Mouse (Mus musculus): ENCODE results near the gene Fam129b. TPM values are rescaled to one million over a fixed set of nuclear protein-coding genes. Genes with fewer than 3 reads are reported as not detected.

The Fam129b gene
- total and polyA plus RNA-seq, 3 experiments, result 17.5 to 20.0 TPM; not detected in 1

GRCm38 (mm10) chr2:32963544-32963943 is 87.6 kb downstream of the Fam129b start (continued):
- no peak for TF ChIP-seq RAD21 (IDR thresholded peaks at IDR 0.05; ENCODE audit: low read depth, low read length)
- peak; percentile 54; the same call in 1 of the 2 replicates for TF ChIP-seq CHD1 (IDR thresholded peaks at IDR 0.05; ENCODE audit: low read depth, low read length)
- TF ChIP-seq CTCF (IDR thresholded peaks at IDR 0.05 in 2 of 3, conservative IDR thresholded peaks at IDR 0.05 in 1 of 3; ENCODE audit: control insufficient read depth in 1 of 3, insufficient read depth in 1 of 3, low read depth in 2 of 3, low read length in 3 of 3, poor library complexity in 1 of 3, severe bottlenecking in 1 of 3), result no peak

GRCm38 (mm10) chr2:32963981-32964380 is 88.1 kb downstream of the Fam129b start:
- H3K27me3 ChIP-seq (ENCODE audit: control insufficient read depth in 1 of 2, insufficient read depth in 2 of 2, low read length in 2 of 2), result no peaks in the 10 kb centered on the region
- H3K27ac ChIP-seq (ENCODE audit: control insufficient read depth, low read depth, low read length), result peak overlapping the region; percentile 95
- no peaks in the 10 kb centered on the region for H3K9me3 ChIP-seq (replicated peaks; ENCODE audit: insufficient read depth, low read length)
- peak; percentile 72 for DNase-seq (ENCODE audit: low read depth, low spot score)
- peaks cover 6 to 12% of the 10 kb centered on the region in 2 experiments for H3K36me3 ChIP-seq (ENCODE audit: control insufficient read depth in 1 of 2, insufficient read depth in 2 of 2, low read length in 2 of 2)
- H3K9ac ChIP-seq (ENCODE audit: control insufficient read depth, low read depth, low read length, poor library complexity, severe bottlenecking), result peak overlapping the region; percentile 91
- H3K4me1 ChIP-seq (ENCODE audit: control insufficient read depth in 1 of 2, insufficient read depth in 2 of 2, low read length in 2 of 2), result peaks cover 0 to 13% of the 10 kb centered on the region in 2 experiments; a peak in 3 of 4 replicates
- TF ChIP-seq MYB (IDR thresholded peaks at IDR 0.05; ENCODE audit: low read depth, low read length) (0 out of 2 replicates have a peak, but pooled peaks have one; percentile 1), NELFE (IDR thresholded peaks at IDR 0.05; ENCODE audit: low read depth, low read length) (peak; percentile 7), MEF2A (IDR thresholded peaks at IDR 0.05; ENCODE audit: extremely low read depth, insufficient replicate concordance, low read depth, low read length, poor library complexity, severe bottlenecking) (no peak), SMC3 (IDR thresholded peaks at IDR 0.05; ENCODE audit: low read depth, low read length) (peak; percentile 5; the same call in 1 of the 2 replicates), ZMIZ1 (IDR thresholded peaks at IDR 0.05; ENCODE audit: low read depth, low read length) (peak; percentile 4; the same call in 1 of the 2 replicates), CHD1 (IDR thresholded peaks at IDR 0.05; ENCODE audit: low read depth, low read length) (peak; percentile 31; the same call in 1 of the 2 replicates)
- H3K4me3 ChIP-seq (ENCODE audit: control insufficient read depth in 1 of 2, insufficient read depth in 1 of 2, low read depth in 2 of 2, low read length in 2 of 2), result peak overlapping the region; percentile 51 to 84
- peaks cover 50% of the 10 kb centered on the region for H3K79me2 ChIP-seq (ENCODE audit: control insufficient read depth, insufficient read depth, low read length, poor library complexity)

- Histone ChIP-seq H3K4me3 (ENCODE audit: control insufficient read depth in 1 of 2, insufficient read depth in 1 of 2, low read depth in 2 of 2, low read length in 2 of 2) (peak overlapping the region in 1 of 2 experiments; percentile 84; a peak in 2 of 4 replicates), H3K27ac (ENCODE audit: control insufficient read depth, low read depth, low read length) (peak overlapping the region; percentile 95), H3K4me1 (ENCODE audit: control insufficient read depth in 1 of 2, insufficient read depth in 2 of 2, low read length in 2 of 2) (peaks cover 0 to 13% of the 10 kb centered on the region in 2 experiments; a peak in 3 of 4 replicates), H3K27me3 (ENCODE audit: control insufficient read depth in 1 of 2, insufficient read depth in 2 of 2, low read length in 2 of 2) (no peaks in the 10 kb centered on the region), H3K9ac (ENCODE audit: control insufficient read depth, low read depth, low read length, poor library complexity, severe bottlenecking) (peak overlapping the region; percentile 91), H3K36me3 (ENCODE audit: control insufficient read depth in 1 of 2, insufficient read depth in 2 of 2, low read length in 2 of 2) (peaks cover 6 to 12% of the 10 kb centered on the region in 2 experiments), H3K9me3 (replicated peaks; ENCODE audit: insufficient read depth, low read length) (no peaks in the 10 kb centered on the region), H3K79me2 (ENCODE audit: control insufficient read depth, insufficient read depth, low read length, poor library complexity) (peaks cover 50% of the 10 kb centered on the region)
- peak; percentile 74 for DNase-seq (ENCODE audit: low read depth, low spot score)
- TF ChIP-seq MYB (IDR thresholded peaks at IDR 0.05; ENCODE audit: low read depth, low read length) (0 out of 2 replicates have a peak, but pooled peaks have one; percentile 30), ZKSCAN1 (IDR thresholded peaks at IDR 0.05; ENCODE audit: low read depth, low read length) (no peak), MEF2A (IDR thresholded peaks at IDR 0.05; ENCODE audit: extremely low read depth, insufficient replicate concordance, low read depth, low read length, poor library complexity, severe bottlenecking) (no peak), GABPA (IDR thresholded peaks at IDR 0.05; ENCODE audit: low read depth, low read length) (no peak), ZMIZ1 (IDR thresholded peaks at IDR 0.05; ENCODE audit: low read depth, low read length) (peak; percentile 85; the same call in 1 of the 2 replicates), NELFE (IDR thresholded peaks at IDR 0.05; ENCODE audit: low read depth, low read length) (peak; percentile 10; the same call in 1 of the 2 replicates), UBTF (IDR thresholded peaks at IDR 0.05; ENCODE audit: borderline replicate concordance, insufficient read depth, low read depth, low read length) (no peak), TCF12 (IDR thresholded peaks at IDR 0.05; ENCODE audit: low read depth, low read length) (no peak), E2F4 (IDR thresholded peaks at IDR 0.05; ENCODE audit: borderline replicate concordance, low read depth, low read length) (no peak), JUND (IDR thresholded peaks at IDR 0.05; ENCODE audit: low read depth, low read length) (0 out of 2 replicates have a peak, but pooled peaks have one; percentile 4), ZNF384 (IDR thresholded peaks at IDR 0.05; ENCODE audit: low read depth, low read length) (peak; percentile 95), CHD2 (IDR thresholded peaks at IDR 0.05; ENCODE audit: low read length) (peak; percentile 34; the same call in 1 of the 2 replicates), POLR2A (IDR thresholded peaks at IDR 0.05; ENCODE audit: control insufficient read depth in 1 of 2, insufficient read depth in 1 of 2, low read depth in 1 of 2, low read length in 2 of 2, poor library complexity in 1 of 2) (peak in 1 of 2 experiments; percentile 71; a peak in 2 of 4 replicates), HCFC1 (IDR thresholded peaks at IDR 0.05; ENCODE audit: low read depth, low read length) (peak; percentile 42), MXI1 (IDR thresholded peaks at IDR 0.05; ENCODE audit: low read depth, low read length) (0 out of 2 replicates have a peak, but pooled peaks have one; percentile 44), USF2 (IDR thresholded peaks at IDR 0.05; ENCODE audit: borderline replicate concordance in 1 of 2, insufficient read depth in 1 of 2, low read depth in 1 of 2, low read length in 2 of 2) (no peak), USF1 (IDR thresholded peaks at IDR 0.05; ENCODE audit: low read depth, low read length) (no peak; the same call in 1 of the 2 replicates), POLR2AphosphoS2 (IDR thresholded peaks at IDR 0.05; ENCODE audit: low read length) (peak; percentile 95), SIN3A (IDR thresholded peaks at IDR 0.05; ENCODE audit: low read length) (0 out of 2 replicates have a peak, but pooled peaks have one; percentile 12)
Observed at GRCm38 (mm10) chr2:32964659-32965457, 88.9 kb downstream of the Fam129b start.
